Mouse (Mus musculus) embryo, embryonic 10.5 days (tissue): ENCODE results near the gene Gm17349.
"Not testable (repeated sequence)": the region's sequence is repeated elsewhere in the genome, so short reads cannot be mapped to it uniquely, and the experiment has no call there.

ENCODE experiments used
- DNase-seq: peaks from one replicate; pipeline ENCODE4 v3.0.0-alpha.2; 2015; ENCODE audit warnings: low spot score

Gene Gm17349

DNA sequence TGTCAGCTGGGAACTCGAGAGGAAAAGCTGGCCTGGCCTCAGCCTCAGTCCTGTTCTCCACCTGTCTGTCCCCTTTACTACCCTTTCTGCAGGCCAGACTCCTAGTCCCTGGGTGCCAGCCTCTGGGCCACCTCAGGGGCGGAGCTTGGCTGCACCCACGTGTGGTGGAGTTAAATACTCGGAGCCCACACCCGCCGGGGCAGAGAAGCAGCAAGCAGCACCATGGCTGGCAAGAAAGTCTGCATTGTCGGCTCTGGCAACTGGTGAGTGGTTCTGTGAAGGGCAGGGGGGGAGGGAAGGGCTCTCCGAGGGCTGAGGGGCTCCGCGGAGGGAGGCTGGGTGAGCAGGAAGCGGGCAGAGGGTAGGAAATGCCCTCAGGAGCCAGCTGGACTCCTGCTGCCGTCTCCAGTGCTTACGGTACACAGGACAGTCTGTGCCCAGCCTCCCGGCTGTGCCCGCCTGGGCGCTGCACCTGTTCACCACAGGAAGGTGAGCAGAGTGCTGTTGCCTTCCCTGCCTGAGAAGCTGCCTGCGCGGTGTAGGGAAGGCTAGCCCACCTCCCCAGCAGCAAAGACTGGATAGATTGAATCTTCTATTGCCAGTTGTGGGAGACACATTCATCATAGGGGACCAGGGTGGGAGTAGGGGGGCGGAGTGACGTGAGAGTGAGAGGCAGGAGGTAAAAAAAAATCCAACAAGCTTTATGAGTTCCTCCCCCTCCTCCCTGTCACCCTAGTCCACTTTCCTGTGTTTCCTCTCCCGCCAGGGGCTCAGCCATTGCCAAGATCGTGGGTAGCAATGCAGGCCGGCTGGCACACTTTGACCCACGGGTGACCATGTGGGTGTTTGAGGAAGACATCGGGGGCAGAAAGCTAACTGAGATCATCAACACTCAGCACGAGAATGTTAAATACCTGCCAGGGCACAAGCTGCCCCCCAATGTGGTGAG is 12.4 kb upstream of the Gm17349 start, which contains the start of gene Gpd1:
Gene Gpd1 (plus strand): TSS at position 130 of the 949 bp plus-strand sequence.
- no peak for DNase-seq

DNA sequence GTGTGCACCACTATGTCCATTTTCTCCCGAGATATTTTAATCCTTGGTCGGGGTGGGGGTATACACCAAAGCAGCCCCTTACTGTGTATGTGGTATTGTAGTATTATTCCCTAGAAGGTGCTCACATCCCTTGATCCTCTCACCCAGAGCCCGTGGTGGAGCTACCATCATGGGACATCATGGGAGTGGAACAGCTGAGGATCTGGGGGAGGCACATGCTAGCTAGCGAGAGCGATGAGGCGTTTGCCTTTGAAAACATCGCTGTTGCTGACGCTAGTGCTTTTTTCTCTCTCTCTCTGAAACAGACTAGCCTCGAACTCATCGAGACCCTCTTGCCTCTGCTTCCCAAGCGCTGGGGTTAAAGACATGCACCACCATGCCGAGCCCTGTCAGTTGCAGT is 11.5 kb upstream of the Gm17349 start:
- no peak for DNase-seq

DNA sequence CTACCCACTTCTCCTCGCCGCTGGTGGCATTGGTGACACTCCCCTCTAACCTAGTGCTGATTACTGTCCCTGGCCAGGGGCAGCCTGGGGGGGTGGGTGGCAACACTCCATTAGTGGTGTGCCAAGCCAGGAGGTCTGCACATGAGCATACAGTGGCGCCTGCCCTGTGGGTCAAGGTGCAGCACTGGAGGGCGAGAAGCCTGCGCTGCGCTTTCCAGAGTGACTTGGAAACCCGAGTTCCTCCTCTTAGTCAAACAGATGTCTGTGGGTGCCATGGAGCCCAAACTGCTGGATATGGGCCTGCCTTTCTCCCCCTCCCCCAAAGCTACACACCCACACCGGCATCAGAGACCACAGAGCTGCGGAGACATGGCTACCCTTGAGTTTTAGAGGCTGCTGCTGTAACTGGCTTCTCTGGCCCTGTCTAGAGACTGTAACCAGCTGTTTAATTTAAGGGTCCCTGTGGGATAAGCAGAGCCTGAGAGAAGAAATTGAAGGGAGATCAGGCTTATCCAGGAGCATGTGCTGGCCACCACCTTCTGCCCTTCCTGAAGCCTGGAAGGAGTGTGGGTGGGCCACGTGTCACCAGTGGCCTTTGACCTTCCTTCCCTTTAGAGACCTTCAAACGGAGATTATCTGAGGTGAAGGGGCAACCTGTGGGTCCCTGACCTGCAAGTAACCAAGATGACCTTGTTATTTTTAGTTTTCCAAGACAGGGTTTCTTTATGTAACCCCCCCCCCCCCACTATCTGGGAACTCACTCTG is 10.9 kb upstream of the Gm17349 start:
- DNase-seq = no peak

DNA sequence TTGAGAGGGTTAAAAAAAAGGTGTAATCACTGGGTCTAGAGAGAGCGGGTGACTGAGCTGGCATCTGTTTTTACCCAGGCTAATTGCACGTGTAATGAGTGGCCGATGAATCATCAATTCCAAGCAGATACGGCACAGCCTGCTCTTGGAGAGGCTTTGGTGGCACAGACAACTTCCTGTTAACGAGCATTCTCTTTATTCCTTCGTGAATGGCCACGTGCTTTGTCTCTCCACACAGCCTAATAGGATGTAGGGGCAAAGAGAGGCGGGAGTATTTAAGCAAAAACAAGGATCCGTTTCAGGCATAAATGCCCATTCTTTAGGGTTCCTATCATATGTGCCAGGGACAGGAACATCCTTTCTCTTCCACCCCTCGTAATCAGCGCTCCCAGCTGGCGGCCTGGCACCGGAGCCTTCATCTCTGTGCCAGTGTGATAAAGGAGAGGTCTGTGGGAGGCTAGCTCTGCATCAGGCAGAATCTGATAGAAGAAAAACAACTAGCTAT is 10.1 kb upstream of the Gm17349 start:
- DNase-seq = no peak

DNA sequence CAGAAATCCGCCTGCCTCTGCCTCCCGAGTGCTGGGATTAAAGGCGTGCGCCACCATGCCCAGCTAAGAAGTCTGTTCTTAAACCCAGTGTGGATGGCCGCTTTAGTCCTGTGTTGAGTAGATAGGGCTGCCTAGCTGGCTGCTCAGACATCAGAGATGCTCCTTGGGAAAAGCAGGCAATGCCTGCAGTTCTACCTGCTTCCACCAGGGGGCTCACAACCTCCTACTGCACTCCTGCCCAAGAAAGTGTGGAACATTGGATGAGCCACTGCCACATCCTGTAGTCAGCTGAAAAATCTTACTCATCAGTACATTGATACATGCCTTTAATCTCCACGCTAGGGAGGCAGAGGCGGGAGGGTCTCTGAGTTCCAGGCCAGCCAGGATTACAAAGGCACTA is 9.6 kb upstream of the Gm17349 start:
- peak; percentile 89 for DNase-seq

DNA sequence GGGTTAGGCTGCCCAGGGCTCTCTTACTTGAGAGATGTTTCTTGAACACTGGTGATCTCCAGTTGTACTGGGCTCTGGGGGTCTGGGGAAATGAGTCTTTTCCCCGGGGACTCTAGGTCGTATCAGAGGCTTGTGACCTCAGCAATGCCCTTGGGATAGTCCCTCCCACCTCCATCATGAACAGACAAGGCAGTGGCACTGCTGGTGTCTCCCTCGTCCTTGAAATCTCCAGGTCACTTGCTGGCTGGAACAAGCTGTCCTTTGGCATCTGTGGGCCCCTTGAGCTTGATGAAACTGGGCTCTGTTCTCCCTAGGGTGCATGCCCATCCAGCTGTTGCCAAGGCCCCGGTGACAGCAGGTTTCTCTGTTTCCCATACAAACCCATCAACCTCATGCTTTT is 8.9 kb upstream of the Gm17349 start:
- DNase-seq = no peak

DNA sequence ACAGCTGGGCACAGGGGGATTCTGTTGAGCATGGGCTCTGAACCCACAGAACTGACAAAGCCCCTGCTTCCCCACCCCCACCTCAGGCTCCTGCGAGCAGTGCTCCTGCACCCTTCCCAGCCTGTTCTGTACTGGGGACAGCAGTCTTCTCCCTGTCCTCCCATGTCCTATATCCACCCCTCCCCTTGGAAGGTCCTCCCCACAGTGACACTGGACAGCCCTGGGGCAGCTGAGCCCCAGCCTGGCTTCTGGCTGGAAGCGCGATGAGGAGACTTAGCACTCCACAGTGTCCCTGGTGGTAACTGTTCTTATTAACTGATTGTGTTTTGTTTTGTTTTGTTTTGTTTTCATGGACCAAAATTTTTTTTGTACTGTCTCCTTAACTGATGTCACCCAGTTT is 8.3 kb upstream of the Gm17349 start:
- DNase-seq = no peak

DNA sequence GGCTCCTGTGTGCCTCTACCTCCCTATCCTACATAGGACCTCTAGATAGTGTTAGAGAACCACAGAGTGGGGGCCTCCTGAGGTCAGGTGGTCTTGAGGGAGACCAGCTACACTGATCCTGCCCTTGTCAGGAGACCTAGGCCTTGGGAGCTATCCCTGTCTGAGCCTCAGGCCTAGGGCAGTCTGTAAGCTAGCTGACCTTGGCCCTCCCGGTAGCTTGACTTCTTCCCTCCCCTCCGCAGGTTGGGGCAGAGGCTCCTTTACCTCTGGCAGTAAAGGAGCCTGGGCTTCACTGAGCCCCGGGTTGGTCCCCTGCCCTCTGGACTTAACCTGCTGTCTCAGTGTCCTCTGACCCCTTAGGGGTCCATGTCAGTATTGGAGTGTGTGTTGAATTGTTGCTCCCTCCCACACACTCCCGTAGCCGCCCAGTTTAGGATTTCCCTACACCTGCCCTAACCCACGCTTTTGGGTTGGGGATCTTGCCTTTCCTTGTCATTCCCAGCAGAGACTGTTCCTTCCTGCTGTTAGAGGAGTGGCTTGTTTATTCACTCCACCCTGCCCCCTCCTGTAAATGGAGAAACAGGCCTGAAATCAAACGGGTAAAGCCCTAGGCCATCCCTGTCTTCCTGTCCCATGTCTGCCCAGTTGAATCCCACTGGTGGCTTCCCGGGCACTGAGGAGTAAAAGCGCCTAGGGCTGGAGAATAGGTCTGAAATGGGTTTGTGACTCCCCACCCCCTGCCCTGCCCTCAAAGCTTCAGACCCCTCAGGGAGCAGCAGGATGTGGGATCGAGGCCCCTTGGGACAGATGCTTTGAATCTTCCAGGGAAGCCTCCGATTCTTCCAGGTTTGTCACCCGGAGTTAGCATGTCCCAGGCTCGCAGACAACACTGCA is 7.6 kb upstream of the Gm17349 start:
- DNase-seq = no peak

DNA sequence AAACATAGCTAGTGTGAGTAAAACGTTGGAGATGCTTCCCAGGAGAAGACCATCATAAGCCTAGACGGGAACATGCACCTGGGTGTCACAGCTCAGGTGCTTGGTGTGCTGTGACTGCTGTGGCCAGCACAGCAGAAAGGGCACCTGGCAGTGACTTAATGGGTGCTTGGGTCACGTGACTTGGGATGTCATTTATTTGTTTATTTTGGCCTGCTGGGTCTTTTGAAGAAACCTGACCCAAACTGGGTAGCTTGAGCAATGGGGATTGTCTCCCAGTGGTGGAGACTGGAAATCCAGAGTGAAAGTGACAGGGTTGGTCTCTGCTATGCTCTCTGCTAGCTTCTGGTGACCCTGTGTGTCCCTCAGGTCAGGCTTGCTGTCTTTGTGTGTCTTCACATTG is 6.2 kb upstream of the Gm17349 start:
- DNase-seq = no peak

DNA sequence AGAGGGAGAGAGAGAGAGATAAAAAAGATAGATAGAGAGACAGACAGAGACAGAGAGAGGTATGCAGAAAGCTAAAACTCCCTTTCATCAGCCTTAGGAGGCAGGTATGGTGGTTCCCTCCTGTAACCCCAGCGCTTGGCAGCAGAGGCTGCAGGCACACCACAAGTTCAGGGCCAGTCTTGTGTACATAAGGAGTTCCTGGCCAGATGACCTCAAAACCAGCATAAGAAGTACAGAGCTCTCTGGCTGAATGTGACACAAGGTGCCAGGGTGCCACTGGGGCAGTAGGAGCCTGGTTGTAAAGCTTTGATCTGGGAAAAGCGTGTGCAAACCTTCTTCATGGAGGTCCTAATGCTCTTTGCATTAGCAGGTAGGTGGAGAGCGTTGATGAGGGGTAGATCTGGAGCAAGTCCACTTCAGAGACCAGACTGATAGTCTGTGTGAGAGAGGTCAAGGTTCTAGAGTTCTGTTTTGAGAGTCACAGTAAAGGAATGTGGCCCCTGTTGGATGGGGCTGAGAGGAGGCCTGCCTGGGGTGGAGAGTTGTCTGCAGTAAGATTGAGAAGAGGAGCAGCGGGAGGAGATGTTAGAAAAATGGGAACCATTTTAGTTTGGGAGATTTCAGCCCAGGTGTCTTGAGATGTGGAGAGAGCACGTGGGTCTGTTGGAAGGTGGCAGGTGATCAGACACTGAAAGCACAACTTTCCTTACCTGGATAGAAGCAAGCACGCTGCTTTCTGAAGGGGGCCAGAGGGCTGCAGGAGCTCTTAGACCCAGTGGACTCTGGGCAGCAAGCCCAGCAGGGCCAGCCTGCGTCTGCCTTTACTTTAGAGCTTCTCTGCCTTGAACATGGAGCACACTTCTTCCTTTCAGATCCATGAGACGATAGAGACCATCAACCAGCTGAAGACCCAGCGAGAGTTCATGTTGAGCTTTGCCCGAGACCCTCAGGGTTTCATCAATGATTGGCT is 5.2 kb upstream of the Gm17349 start:
- DNase-seq = no peak

DNA sequence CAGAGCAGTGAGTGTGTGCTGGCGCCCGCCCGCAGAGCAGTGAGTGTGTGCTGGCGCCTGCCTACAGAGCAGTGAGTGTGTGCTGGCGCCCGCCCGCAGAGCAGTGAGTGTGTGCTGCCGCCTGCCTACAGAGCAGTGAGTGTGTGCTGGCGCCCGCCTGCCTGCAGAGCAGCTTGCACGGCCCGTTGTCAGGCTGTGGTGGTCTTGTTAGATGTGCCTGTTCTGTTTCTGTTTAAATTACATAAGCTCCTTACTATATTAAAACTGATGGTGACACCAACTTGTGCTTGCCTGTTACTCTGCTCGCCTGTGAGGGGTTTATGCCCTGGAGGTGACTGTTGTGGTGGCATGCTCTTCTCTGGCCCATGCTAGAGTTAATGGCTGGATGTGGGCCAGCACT is 2.9 kb upstream of the Gm17349 start:
- no peak for DNase-seq

DNA sequence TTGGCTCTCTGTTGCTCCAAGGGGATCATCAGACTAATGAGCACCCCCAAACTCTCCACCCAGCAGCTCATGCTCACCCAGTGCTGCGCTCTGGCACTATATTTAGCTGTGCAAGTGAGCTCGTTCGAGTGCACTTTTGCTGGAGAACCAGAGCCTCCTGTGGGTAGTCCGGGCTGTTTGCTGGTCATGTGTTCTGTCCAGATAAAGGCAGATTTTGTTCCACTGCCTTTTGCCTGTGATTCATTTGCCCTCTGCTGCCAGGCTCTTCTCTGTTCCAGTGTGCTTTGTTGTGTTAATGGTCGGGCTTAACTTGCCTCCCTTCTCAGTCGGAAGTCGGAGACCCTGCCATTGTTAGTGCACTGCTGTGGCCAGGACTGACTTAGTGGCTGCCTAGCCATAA is 409 bp downstream of the Gm17349 start:
- no peak for DNase-seq

DNA sequence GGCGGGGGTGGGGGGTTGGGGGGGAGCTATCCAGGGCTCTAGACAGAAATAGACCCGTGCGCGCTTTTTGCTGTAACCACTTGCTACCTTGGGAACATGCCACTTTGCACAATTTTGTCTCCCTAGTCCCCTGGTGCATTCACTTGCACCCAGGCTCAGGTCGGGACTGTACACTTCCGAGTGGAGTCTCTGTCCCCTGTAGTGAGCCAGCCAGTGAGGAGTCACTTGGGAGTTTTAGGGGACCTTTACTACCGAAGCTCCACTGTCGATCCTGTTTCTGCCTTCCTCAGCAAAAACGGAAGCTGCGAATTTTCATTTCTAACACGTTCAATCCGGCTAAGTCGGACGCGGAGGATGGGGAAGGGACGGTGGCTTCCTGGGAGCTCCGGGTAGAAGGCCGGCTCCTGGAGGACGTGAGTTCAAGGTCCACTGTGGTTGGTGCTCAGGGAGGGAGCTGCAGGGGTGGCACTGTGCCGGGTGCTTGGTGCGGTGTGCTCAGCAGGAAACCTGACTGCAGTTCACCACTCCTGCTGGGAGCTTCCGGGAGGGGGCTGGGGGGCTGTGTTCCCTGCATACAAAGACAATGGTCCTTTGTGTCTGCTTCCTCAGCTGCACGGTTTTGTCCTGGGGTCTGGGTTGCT is 1.1 kb downstream of the Gm17349 start:
- DNase-seq = no peak

DNA sequence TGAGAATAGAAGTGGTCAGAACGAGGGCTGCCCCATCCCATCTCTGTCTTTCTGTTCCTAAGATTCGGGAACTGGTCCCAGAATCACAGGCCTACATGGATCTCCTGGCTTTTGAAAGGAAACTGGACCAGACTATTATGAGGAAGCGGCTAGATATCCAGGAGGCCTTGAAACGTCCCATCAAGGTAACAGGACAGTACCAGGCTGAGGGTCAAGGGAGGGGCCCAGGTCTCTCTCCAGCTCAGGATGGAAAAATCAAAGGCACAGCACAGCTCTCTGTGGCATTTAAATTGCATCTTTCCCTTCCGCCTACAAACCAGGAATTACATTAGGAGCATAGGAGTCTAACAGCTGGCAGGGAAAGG is 1.6 kb downstream of the Gm17349 start:
- no peak for DNase-seq

DNA sequence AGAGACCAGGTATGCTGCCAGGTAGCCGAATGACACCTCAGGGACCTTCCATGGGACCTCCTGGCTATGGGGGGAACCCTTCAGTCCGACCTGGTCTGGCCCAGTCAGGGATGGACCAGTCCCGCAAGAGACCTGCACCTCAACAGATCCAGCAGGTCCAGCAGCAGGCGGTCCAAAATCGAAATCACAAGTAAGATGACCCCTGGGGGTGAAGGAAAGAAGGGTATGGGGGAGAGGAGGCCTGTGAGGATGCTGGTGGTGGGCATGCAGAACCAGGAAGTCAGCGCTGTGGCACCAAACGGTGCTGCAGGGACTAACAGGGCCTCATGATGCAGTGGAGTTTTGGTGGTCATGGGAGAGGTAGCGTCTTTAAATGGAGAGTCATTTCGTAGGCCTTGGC is 2.2 kb downstream of the Gm17349 start:
- no peak for DNase-seq

DNA sequence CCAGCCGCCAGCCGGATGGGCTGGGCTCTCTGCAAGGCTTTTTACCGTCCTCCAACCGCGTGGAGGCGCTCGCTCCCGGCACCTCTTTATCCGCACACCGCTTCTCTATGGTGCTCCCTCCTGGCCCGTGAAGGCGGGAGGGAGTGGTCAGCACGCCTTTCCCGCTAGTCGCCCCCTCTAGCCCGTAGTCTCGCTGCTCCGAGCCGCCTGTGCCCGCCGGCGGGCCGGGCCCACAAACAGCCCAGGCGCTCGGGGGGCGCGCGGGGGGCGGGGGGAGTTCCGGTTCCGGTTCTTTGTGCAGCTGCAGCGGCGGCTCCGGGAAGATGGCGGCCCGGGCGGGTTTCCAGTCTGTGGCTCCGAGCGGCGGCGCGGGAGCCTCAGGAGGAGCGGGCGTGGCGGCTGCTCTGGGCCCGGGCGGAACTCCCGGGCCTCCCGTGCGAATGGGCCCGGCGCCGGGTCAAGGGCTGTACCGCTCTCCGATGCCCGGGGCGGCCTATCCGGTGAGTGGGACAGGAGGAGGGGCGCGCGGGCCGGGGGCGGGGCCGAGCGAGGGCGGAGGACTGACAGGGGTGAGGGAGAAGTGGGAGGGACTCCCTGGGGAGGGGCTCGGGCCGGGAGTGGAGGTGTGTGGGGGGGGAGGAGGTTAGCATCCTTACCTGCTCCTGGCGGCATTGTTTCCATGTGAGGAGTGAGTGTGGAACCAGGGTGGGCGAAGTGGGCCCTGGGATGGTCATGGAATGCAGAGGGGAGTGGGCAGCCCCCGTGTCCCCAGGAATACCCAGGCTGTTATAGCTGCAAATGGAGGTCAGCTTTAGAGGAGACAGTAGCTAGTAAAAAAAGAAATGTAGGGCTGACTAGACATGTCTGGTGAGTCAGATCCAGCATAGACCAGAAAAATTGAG is 3.0 kb downstream of the Gm17349 start, which contains the start of gene Smarcd1:
Gene Smarcd1 (plus strand): TSS at position 131 of the 902 bp plus-strand sequence.
- peak; percentile 97 for DNase-seq

DNA sequence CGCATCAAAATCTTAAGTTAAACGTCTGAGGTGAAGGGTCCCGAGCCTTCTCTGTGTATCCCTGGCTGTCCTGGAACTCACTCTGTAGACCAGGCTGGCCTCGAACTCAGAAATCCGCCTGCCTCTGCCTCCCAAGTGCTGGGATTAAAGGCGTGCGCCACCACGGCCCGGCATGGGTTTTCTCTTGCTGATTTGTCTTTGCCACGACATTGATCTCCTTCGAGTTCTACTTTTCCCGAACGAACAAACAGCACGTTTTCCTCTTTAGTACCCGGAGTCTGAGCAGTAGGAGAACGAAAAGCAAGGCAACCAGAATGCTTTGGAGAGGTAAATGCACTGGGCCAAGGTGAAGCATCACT is 3.7 kb downstream of the Gm17349 start:
- not testable (repeated sequence) for DNase-seq

DNA sequence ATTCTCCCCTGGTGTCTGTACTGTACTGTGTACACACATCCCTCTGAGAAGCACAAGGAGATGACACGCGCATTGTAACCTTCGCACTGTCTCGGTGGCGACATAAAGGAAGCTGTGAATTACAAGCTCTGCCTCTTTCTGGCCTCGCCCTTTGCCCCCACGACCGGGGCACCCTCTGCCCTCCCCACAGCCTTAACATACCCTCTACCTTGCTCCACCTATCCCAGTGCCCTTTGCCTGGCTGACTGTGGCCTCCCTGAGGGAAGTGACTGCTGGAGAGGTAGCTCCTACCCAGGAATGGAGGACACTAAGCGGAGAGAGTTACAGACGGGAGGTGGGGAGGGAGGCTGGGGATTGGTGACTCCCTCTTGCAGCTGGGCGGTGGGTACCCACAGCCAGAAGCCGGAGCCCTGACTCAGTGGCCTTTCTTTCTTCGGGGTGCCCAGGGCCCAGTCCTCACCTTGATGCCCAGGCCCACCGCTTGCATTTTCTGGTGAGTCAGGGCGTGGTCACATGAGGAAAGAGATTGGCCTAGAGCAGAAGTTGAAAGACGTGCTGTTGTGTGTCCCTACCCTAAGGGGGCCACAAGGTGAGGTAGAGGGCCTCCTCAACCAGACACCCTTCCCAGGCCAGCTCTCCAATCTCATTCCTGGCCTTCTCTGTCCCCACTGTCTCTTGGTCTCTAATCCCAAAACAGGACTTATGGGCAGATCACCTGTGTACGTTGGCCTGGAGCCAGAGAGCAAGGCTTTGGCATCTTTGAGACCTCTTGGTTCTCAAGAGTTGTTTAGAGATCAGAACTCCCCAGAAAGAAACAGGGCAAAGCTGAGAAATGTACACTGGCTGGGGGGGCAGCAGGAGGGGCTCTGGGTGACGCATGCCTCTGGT is 4.8 kb downstream of the Gm17349 start:
- DNase-seq = no peak
